Mouse (Mus musculus): ENCODE data around the gene Abce1. TPM values are rescaled to one million over a fixed set of nuclear protein-coding genes. Genes with fewer than 3 reads are reported as not detected.

Gene Abce1
- polyA plus RNA-seq, 1 experiment: 0.63 TPM

DNA sequence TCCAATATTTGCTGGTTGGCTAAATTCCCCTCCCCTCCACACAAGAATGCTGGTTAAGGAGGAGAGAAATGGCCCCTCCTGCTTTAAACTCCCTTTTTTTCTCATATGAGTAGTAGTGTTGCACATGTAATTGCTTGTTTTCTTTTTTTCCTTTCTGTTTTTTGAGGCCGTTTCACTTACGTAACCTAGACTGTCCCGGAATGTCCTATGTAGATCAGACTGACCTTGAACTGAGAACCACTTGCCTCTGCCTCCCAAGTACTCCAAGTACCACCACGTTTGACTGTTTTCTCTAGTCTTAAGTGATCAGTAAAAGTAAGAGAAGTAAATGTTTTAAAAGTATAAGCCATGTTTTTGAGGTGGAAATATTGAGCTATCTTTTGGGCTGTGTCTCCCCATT is 57.8 kb downstream of the Abce1 start:
- no peaks in the 10 kb centered on the region for H3K27me3 ChIP-seq (ENCODE audit: control insufficient read depth)

DNA sequence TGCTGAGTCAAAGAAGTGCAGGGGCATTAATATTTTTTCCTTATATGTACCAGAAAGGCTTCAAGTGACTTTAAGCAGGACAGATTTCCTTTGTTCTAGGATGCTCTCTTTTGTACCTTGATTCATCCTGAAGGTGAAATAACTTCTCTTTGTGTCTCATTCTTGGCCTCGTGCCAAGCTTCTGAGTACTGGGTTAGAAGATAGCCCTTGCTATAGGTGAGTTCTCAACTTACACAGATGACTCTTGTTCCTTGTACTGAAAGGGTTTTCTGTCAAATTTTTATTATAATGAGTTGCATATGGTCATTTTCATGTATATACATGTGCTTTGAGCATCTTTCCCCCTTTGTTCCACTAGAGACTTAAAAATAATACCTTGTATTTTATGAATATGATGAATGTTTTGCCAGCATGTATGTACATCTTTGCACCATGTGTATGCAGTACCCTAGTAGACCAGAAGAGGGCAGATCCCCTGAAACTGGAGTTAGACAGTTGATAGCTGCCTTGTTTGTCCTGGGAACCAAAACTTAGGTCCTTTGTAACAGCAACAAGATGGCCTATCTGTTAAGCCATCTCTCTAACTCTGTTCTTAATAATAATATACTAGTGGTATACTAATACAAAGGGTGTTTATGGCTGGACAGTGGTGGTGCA is 61.3 kb downstream of the Abce1 start:
- no peak overlapping the region for H3K4me3 ChIP-seq (replicated peaks)
- peaks cover 92% of the 10 kb centered on the region for H3K36me3 ChIP-seq (ENCODE audit: control insufficient read depth)
- H3K9me3 ChIP-seq (ENCODE audit: control insufficient read depth, low read length): no peaks in the 10 kb centered on the region
- H3K4me1 ChIP-seq (ENCODE audit: control insufficient read depth): peaks cover 2% of the 10 kb centered on the region
- no peak for TF ChIP-seq TAL1 (IDR thresholded peaks at IDR 0.05; ENCODE audit: low read length)
- TF ChIP-seq GATA1 (IDR thresholded peaks at IDR 0.05; ENCODE audit: low read length): no peak
- H3K27me3 ChIP-seq (ENCODE audit: control insufficient read depth): no peaks in the 10 kb centered on the region

More for the DNA sequence above, 57.8 kb downstream of the Abce1 start:
- H3K9me3 ChIP-seq (ENCODE audit: control insufficient read depth, low read length): no peaks in the 10 kb centered on the region
- H3K36me3 ChIP-seq (ENCODE audit: control insufficient read depth): peaks cover 89% of the 10 kb centered on the region
- no peaks in the 10 kb centered on the region for H3K4me1 ChIP-seq (ENCODE audit: control insufficient read depth)
- TF ChIP-seq GATA1 (IDR thresholded peaks at IDR 0.05; ENCODE audit: low read length) (no peak), TAL1 (IDR thresholded peaks at IDR 0.05; ENCODE audit: low read length) (no peak)
- H3K4me3 ChIP-seq (replicated peaks): no peak overlapping the region

DNA sequence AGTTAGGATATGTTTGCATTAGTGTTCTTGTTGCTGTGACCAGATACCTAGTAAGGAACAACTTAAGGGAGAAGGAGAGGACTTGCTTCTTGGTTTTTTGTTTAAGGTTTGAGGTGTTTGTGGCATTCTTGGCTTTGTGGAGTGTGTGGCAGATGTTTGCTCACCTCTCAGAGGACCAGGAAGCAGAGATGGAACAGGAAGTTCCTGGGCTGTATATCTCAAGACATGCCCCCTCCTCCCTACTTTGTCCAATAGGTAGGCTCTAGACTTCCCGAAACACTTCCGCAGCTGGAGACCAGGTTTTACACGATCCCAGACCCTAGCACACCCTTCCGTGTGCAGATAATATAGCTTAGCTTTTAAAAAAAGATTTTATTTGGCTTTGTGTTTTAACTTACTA is 62.0 kb downstream of the Abce1 start:
- TF ChIP-seq TAL1 (IDR thresholded peaks at IDR 0.05; ENCODE audit: low read length): no peak
- TF ChIP-seq GATA1 (IDR thresholded peaks at IDR 0.05; ENCODE audit: low read length): no peak
- no peak overlapping the region for H3K4me3 ChIP-seq (replicated peaks)
- peaks cover 92% of the 10 kb centered on the region for H3K36me3 ChIP-seq (ENCODE audit: control insufficient read depth)

GRCm38 (mm10) chr8:79641119-79641518 is 70.4 kb downstream of the Abce1 start:
- H3K4me1 ChIP-seq (ENCODE audit: control insufficient read depth): peaks cover 39% of the 10 kb centered on the region
- peak overlapping the region; percentile 100 for H3K4me3 ChIP-seq (replicated peaks)

More for the DNA sequence above, 62.0 kb downstream of the Abce1 start:
- no peaks in the 10 kb centered on the region for H3K9me3 ChIP-seq (ENCODE audit: control insufficient read depth, low read length)
- H3K4me1 ChIP-seq (ENCODE audit: control insufficient read depth): peaks cover 2% of the 10 kb centered on the region
- no peaks in the 10 kb centered on the region for H3K27me3 ChIP-seq (ENCODE audit: control insufficient read depth)

GRCm38 (mm10) chr8:79639586-79640451 is 71.7 kb downstream of the Abce1 start, which contains the start of gene Otud4:
Otud4 (plus strand) TSS chr8:79639618.
- H3K4me3 ChIP-seq (replicated peaks): peak within 1 kb of the TSS; percentile 100
- TF ChIP-seq TAL1 (IDR thresholded peaks at IDR 0.05; ENCODE audit: low read length) (no peak), GATA1 (IDR thresholded peaks at IDR 0.05; ENCODE audit: low read length) (no peak)
- H3K36me3 ChIP-seq (ENCODE audit: control insufficient read depth): peaks cover 35% of the 10 kb centered on the region
- H3K4me1 ChIP-seq (ENCODE audit: control insufficient read depth): peaks cover 38% of the 10 kb centered on the region
- no peaks in the 10 kb centered on the region for H3K9me3 ChIP-seq (ENCODE audit: control insufficient read depth, low read length)
- no peaks in the 10 kb centered on the region for H3K27me3 ChIP-seq (ENCODE audit: control insufficient read depth)

More at GRCm38 (mm10) chr8:79641119-79641518, 70.4 kb downstream of the Abce1 start:
- no peaks in the 10 kb centered on the region for H3K9me3 ChIP-seq (ENCODE audit: control insufficient read depth, low read length)
- H3K36me3 ChIP-seq (ENCODE audit: control insufficient read depth): peaks cover 48% of the 10 kb centered on the region
- no peaks in the 10 kb centered on the region for H3K27me3 ChIP-seq (ENCODE audit: control insufficient read depth)
- TF ChIP-seq GATA1 (IDR thresholded peaks at IDR 0.05; ENCODE audit: low read length) (no peak), TAL1 (IDR thresholded peaks at IDR 0.05; ENCODE audit: low read length) (no peak)

- Histone ChIP-seq H3K36me3 (ENCODE audit: control insufficient read depth) (peaks cover 26% of the 10 kb centered on the region), H3K4me1 (ENCODE audit: control insufficient read depth) (peaks cover 32% of the 10 kb centered on the region), H3K27me3 (ENCODE audit: control insufficient read depth) (no peaks in the 10 kb centered on the region), H3K9me3 (ENCODE audit: control insufficient read depth, low read length) (no peaks in the 10 kb centered on the region), H3K4me3 (replicated peaks) (peak overlapping the region; percentile 100)
- TF ChIP-seq GATA1 (IDR thresholded peaks at IDR 0.05; ENCODE audit: low read length) (no peak), TAL1 (IDR thresholded peaks at IDR 0.05; ENCODE audit: low read length) (no peak)
These were observed 72.6 kb downstream of the Abce1 start for GRCm38 (mm10) chr8:79638707-79639549.

DNA sequence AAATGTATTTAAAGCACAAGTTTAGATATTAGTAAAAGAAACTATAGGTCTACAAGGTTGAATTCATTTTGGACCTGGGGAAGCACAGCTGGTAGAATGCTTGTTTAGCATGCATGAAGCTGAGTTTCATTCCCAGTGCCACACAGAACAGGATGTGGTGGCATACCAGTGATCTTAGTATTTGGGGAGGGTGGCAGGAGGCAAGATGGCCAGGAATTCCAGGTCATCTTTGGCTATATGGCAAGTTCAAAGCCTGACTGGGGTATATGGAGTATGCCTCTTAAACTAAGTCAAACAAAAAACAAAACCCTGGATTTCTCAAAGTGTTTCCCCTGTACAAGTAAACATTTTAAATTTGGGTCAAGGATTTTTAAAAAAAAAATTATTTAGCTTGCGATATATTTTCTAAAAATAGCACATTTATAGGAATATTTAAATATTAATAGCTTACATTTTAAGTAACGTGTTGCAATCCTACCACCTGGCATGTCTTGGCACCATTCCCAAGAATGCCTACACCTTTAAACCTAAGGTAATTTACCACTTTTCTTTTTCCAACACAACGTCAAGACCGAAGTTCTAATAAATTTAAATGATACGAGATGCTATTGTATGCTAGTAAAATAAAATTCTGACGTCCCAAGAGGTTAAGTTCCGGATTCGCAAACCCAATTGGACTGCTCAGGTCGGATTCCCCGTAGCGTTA is 73.4 kb downstream of the Abce1 start:
- no peak for TF ChIP-seq TAL1 (IDR thresholded peaks at IDR 0.05; ENCODE audit: low read length)
- no peak for TF ChIP-seq GATA1 (IDR thresholded peaks at IDR 0.05; ENCODE audit: low read length)
- H3K27me3 ChIP-seq (ENCODE audit: control insufficient read depth): no peaks in the 10 kb centered on the region

GRCm38 (mm10) chr8:79637237-79637636 is 74.3 kb downstream of the Abce1 start:
- H3K4me1 ChIP-seq (ENCODE audit: control insufficient read depth): peaks cover 22% of the 10 kb centered on the region
- no peaks in the 10 kb centered on the region for H3K27me3 ChIP-seq (ENCODE audit: control insufficient read depth)
- H3K4me3 ChIP-seq (replicated peaks): no peak overlapping the region
- H3K36me3 ChIP-seq (ENCODE audit: control insufficient read depth): peaks cover 11% of the 10 kb centered on the region
- no peaks in the 10 kb centered on the region for H3K9me3 ChIP-seq (ENCODE audit: control insufficient read depth, low read length)
- TF ChIP-seq GATA1 (IDR thresholded peaks at IDR 0.05; ENCODE audit: low read length) (no peak), TAL1 (IDR thresholded peaks at IDR 0.05; ENCODE audit: low read length) (no peak)

More for the DNA sequence above, 73.4 kb downstream of the Abce1 start:
- peaks cover 27% of the 10 kb centered on the region for H3K4me1 ChIP-seq (ENCODE audit: control insufficient read depth)
- no peaks in the 10 kb centered on the region for H3K9me3 ChIP-seq (ENCODE audit: control insufficient read depth, low read length)
- peak overlapping the region; percentile 100 for H3K4me3 ChIP-seq (replicated peaks)
- peaks cover 18% of the 10 kb centered on the region for H3K36me3 ChIP-seq (ENCODE audit: control insufficient read depth)
